Comparison of ENCODE assay signal across 9 mouse cellular contexts in genomic region chr11:16895441-16896356, GRCm38 (mm10). TPM values are rescaled to one million over a fixed set of nuclear protein-coding genes. Genes with fewer than 3 reads are reported as not detected.
A peak's percentile ranks its signal among the peaks of the same experiment; 100 is the strongest.
DNase-seq lines count a peak whose midpoint lies in the region; ATAC-seq and TF ChIP-seq lines count a peak whose summit lies in the region.
"Had no signal": no experiment of that assay in that cellular context is flagged by ENCODE, and none has a peak within 500 bp of the region (broad histone marks: within the 10 kb centered on the region; RNA-seq: fewer than 3 reads in every experiment).

No protein-coding gene starts in this region.

- TF ChIP-seq CTCF in forebrain, postnatal 0 days (IDR thresholded peaks at IDR 0.05; ENCODE audit: low read depth): no peak
- TF ChIP-seq CTCF in stomach, postnatal 0 days (IDR thresholded peaks at IDR 0.05; ENCODE audit: low read depth): no peak

- ATAC-seq in forebrain, postnatal 0 days: peak; percentile 45; the same call in 1 of the 2 replicates
- ATAC-seq in forebrain, embryonic 11.5 days (replicated peaks; ENCODE audit: low FRiP score): no peak
- ATAC-seq in stomach, embryonic 16.5 days (ENCODE audit: insufficient read depth, low FRiP score): no peak
- ATAC-seq in stomach, postnatal 0 days (ENCODE audit: low FRiP score, low TSS enrichment): no peak
- ATAC-seq in limb, embryonic 13.5 days (ENCODE audit: low FRiP score, low read depth): peak; percentile 87
- no peak for ATAC-seq in monocyte, adult 5-6 weeks (replicated peaks; ENCODE audit: insufficient number of reproducible peaks, low FRiP score, low TSS enrichment, poor library complexity, severe bottlenecking)

- 76% methylated on average over 13 of the region's 13 CpGs for WGBS in forebrain, postnatal 0 days
- 79% methylated on average over 13 of the region's 13 CpGs for WGBS in forebrain, embryonic 11.5 days
- WGBS in stomach, embryonic 16.5 days: 76% methylated on average over 13 of the region's 13 CpGs
- WGBS in stomach, postnatal 0 days: 77% methylated on average over 13 of the region's 13 CpGs
- 51% methylated on average over 13 of the region's 13 CpGs for WGBS in limb, embryonic 13.5 days

- TF ChIP-seq EP300 in stomach, postnatal 0 days (optimal IDR thresholded peaks at IDR 0.05): no peak

- no peak overlapping the region for H3K4me2 ChIP-seq in forebrain, postnatal 0 days (ENCODE audit: low read depth)
- H3K4me2 ChIP-seq in forebrain, embryonic 11.5 days (ENCODE audit: low read depth, low read length, severe bottlenecking): no peak overlapping the region
- no peak overlapping the region for H3K4me2 ChIP-seq in stomach, embryonic 16.5 days (ENCODE audit: low read depth, low read length)
- no peak overlapping the region for H3K4me2 ChIP-seq in stomach, postnatal 0 days (replicated peaks; ENCODE audit: low read depth)
- H3K4me2 ChIP-seq in limb, embryonic 13.5 days (replicated peaks): no peak overlapping the region
- H3K4me2 ChIP-seq: hindbrain, embryonic 15.5 days had no signal

- no peaks in the 10 kb centered on the region for H3K27me3 ChIP-seq in forebrain, postnatal 0 days (ENCODE audit: insufficient read depth, low read length)
- H3K27me3 ChIP-seq in forebrain, embryonic 11.5 days (ENCODE audit: control insufficient read depth, insufficient read depth, low read length): no peaks in the 10 kb centered on the region
- no peaks in the 10 kb centered on the region for H3K27me3 ChIP-seq in stomach, embryonic 16.5 days (ENCODE audit: control insufficient read depth, insufficient read depth, low read length)
- H3K27me3 ChIP-seq in stomach, postnatal 0 days (ENCODE audit: control insufficient read depth, insufficient read depth, low read length): no peaks in the 10 kb centered on the region
- no peaks in the 10 kb centered on the region; the same call in 1 of the 2 replicates for H3K27me3 ChIP-seq in limb, embryonic 13.5 days
- H3K27me3 ChIP-seq: hindbrain, embryonic 15.5 days had no signal

- H3K27ac ChIP-seq in forebrain, postnatal 0 days (ENCODE audit: low read depth, low read length): no peak overlapping the region
- no peak overlapping the region for H3K27ac ChIP-seq in forebrain, embryonic 11.5 days (ENCODE audit: low read depth, low read length)
- H3K27ac ChIP-seq in stomach, embryonic 16.5 days (ENCODE audit: low read length): peak overlapping the region; percentile 26; the same call in 1 of the 2 replicates
- H3K27ac ChIP-seq in stomach, postnatal 0 days (replicated peaks): no peak overlapping the region
- peak overlapping the region; percentile 79 for H3K27ac ChIP-seq in limb, embryonic 13.5 days
- H3K27ac ChIP-seq: hindbrain, embryonic 15.5 days had no signal

- H3K36me3 ChIP-seq in forebrain, postnatal 0 days (ENCODE audit: insufficient read depth): no peaks in the 10 kb centered on the region
- no peaks in the 10 kb centered on the region for H3K36me3 ChIP-seq in forebrain, embryonic 11.5 days (ENCODE audit: control insufficient read depth, insufficient read depth, low read length)
- peaks cover 5% of the 10 kb centered on the region for H3K36me3 ChIP-seq in stomach, embryonic 16.5 days (ENCODE audit: control insufficient read depth, insufficient read depth, low read length)
- H3K36me3 ChIP-seq in stomach, postnatal 0 days (ENCODE audit: control insufficient read depth, insufficient read depth, low read length): peaks cover 11% of the 10 kb centered on the region
- peaks cover 29% of the 10 kb centered on the region for H3K36me3 ChIP-seq in limb, embryonic 13.5 days
- H3K36me3 ChIP-seq: hindbrain, embryonic 15.5 days had no signal

- no peak overlapping the region for H3K4me3 ChIP-seq in forebrain, postnatal 0 days (ENCODE audit: low read depth, low read length)
- no peak overlapping the region for H3K4me3 ChIP-seq in forebrain, embryonic 11.5 days (ENCODE audit: low read depth, low read length)
- no peak overlapping the region for H3K4me3 ChIP-seq in stomach, embryonic 16.5 days (replicated peaks; ENCODE audit: low read length)
- no peak overlapping the region for H3K4me3 ChIP-seq in stomach, postnatal 0 days (ENCODE audit: low read depth, low read length)
- no peak overlapping the region for H3K4me3 ChIP-seq in limb, embryonic 13.5 days
- H3K4me3 ChIP-seq: hindbrain, embryonic 15.5 days had no signal

- no peaks in the 10 kb centered on the region; the same call in 1 of the 2 replicates for H3K4me1 ChIP-seq in forebrain, postnatal 0 days (ENCODE audit: insufficient read depth)
- H3K4me1 ChIP-seq in forebrain, embryonic 11.5 days (replicated peaks; ENCODE audit: control insufficient read depth, insufficient read depth, low read length): no peaks in the 10 kb centered on the region
- 0 out of 2 replicates have a peak, but pooled peaks cover 3% of the 10 kb centered on the region for H3K4me1 ChIP-seq in stomach, embryonic 16.5 days (ENCODE audit: control insufficient read depth, insufficient read depth, low read length)
- no peaks in the 10 kb centered on the region for H3K4me1 ChIP-seq in stomach, postnatal 0 days (replicated peaks; ENCODE audit: control insufficient read depth, insufficient read depth)
- peaks cover 18% of the 10 kb centered on the region for H3K4me1 ChIP-seq in limb, embryonic 13.5 days
- H3K4me1 ChIP-seq: hindbrain, embryonic 15.5 days had no signal

- H3K9ac ChIP-seq in forebrain, postnatal 0 days: no peak overlapping the region
- H3K9ac ChIP-seq in forebrain, embryonic 11.5 days (ENCODE audit: low read length): no peak overlapping the region
- H3K9ac ChIP-seq in stomach, embryonic 16.5 days (ENCODE audit: low read length): no peak overlapping the region
- no peak overlapping the region for H3K9ac ChIP-seq in stomach, postnatal 0 days (ENCODE audit: low read length)
- H3K9ac ChIP-seq in limb, embryonic 13.5 days: no peak overlapping the region
- H3K9ac ChIP-seq: hindbrain, embryonic 15.5 days had no signal

- DNase-seq in forebrain, postnatal 0 days: peak; percentile 7
- no peak for DNase-seq in forebrain, embryonic 11.5 days (ENCODE audit: low spot score)
- no peak for DNase-seq in stomach, postnatal 0 days (ENCODE audit: low spot score)
- DNase-seq in thymus, postnatal 25 days: no peak
- DNase-seq in cerebellum, postnatal 4 days (ENCODE audit: low spot score in 2 of 2): no peak

- no peaks in the 10 kb centered on the region for H3K9me3 ChIP-seq in forebrain, postnatal 0 days (ENCODE audit: low read length)
- no peaks in the 10 kb centered on the region for H3K9me3 ChIP-seq in forebrain, embryonic 11.5 days (ENCODE audit: control insufficient read depth, low read length)
- H3K9me3 ChIP-seq in stomach, embryonic 16.5 days (replicated peaks; ENCODE audit: control insufficient read depth, low read length): no peaks in the 10 kb centered on the region
- H3K9me3 ChIP-seq in stomach, postnatal 0 days (ENCODE audit: control insufficient read depth, low read length): no peaks in the 10 kb centered on the region
- H3K9me3 ChIP-seq in limb, embryonic 13.5 days: no peaks in the 10 kb centered on the region
- H3K9me3 ChIP-seq: hindbrain, embryonic 15.5 days had no signal

RNA-seq across cellular contexts. Expression of gene Fbxo48, which starts 55.5 kb away (rescaled TPM):
- 1.7 and 2.1 TPM in 2 replicates for total RNA-seq in forebrain, postnatal 0 days (2014; rRNA removed)
- polyA plus RNA-seq in forebrain, postnatal 0 days (2015; fragmentation: Nextera tagmentation; extraction: Ambion mirVana): 0.21 and 0.39 TPM in 2 replicates
- polyA plus RNA-seq in forebrain, embryonic 11.5 days (2014; fragmentation: Nextera tagmentation; extraction: Ambion mirVana): 2.8 and 3.2 TPM in 2 replicates
- 1.2 and 1.6 TPM in 2 replicates for polyA plus RNA-seq in stomach, embryonic 16.5 days (2015; fragmentation: Nextera tagmentation; extraction: Ambion mirVana)
- polyA plus RNA-seq in stomach, postnatal 0 days (2015; fragmentation: Nextera tagmentation; extraction: Ambion mirVana): 0.21 and 0.35 TPM in 2 replicates
- polyA plus RNA-seq in limb, embryonic 13.5 days (2015; fragmentation: Nextera tagmentation; extraction: Ambion mirVana): 1.7 and 1.8 TPM in 2 replicates
- 0.32 to 5.6 TPM (median 3.6 TPM) in 3 replicates for total RNA-seq in monocyte, adult 5-6 weeks (2017)

Comparison
In these comparisons a context has a peak if more than half of its experiments do, and no peak if none do; other contexts are left out.
1. ATAC-seq: peak in forebrain, postnatal 0 days (single experiment) and limb, embryonic 13.5 days (single experiment); none in forebrain, embryonic 11.5 days (single experiment), stomach, embryonic 16.5 days (single experiment), stomach, postnatal 0 days (single experiment) and monocyte, adult 5-6 weeks (single experiment).
2. H3K27ac ChIP-seq: peak in stomach, embryonic 16.5 days (single experiment) and limb, embryonic 13.5 days (single experiment); none in forebrain, postnatal 0 days (single experiment), forebrain, embryonic 11.5 days (single experiment) and stomach, postnatal 0 days (single experiment).